Mouse (Mus musculus): Measurements from ENCODE around the gene Pabpc1l. TPM values are rescaled to one million over a fixed set of nuclear protein-coding genes. Genes with fewer than 3 reads are reported as not detected.

Pabpc1l gene
- 17.3 and 24.3 TPM in 2 replicates for total RNA-seq (2023)

DNA sequence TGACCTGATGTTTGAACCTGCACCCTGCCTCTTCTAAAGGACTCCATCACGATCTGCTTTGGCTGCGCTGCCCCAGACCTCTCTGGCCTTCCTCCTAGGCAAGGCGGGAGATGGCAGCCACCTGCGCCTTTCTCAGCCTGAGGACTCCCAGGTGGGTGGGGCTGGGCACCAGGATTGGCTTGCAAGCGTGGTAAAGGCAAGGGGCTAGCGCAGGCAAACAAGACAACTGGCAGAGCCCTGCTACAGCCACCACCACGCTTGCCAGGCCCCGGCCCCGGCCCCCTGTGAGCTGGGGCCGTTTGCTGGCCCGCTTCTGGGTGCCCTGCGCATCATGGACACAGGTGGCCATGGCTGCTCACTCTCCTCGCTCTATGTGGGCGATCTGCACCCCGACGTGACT, at the start of gene Pabpc1l:
Pabpc1l (plus strand) TSS at position 301 of the 400 bp plus-strand sequence.

DNA sequence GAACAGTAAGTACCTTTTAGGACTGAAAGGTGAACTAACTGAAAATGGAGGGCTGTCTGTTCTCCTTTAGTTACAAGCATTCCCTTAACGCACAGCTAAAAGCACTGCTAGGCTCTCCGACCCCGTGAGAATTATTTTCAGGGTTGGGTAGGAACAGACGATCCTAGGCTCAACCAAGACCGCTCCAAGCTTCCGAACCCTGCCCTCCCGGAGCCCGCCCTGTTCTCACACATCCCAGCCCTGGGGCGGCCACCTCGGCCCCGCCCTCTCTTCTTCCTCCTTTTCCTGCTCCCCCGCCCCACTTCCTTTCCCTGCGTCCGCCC, 30.6 kb upstream of the Pabpc1l start, which contains the start of gene Ywhab:
Ywhab (plus strand) TSS at position 307 of the 323 bp plus-strand sequence.

DNA sequence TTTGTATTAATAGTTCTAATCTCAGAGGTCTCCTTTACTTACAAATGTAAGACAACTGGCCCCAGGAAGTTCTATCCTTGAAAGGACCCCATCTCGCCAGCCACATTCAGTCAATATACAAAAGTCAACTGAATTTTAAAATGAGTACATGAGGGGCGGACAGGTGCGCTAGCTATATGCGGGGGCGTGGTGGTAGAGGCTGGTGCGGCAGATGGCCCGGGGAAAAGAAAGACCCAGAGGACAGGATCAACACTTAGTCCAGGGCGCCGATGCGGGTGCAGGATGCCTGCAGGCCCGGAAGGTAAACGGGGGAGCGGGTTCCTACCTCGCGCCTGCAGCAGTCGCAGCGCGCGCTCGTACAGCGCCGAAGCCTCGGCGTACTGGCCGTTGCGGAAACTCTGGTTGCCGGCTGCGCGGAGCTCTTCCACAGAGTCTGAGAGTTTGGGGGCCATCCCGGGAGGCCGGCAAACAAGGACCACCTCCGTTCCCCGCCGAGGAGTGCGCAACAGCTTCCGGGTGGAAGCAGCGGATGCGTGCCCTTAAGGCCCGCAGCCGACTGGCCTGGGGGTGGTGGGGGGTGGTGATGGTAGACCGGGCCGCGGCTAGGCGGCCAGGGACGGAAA, 45.0 kb downstream of the Pabpc1l start, which contains the start of gene Stk4:
Stk4 (plus strand) TSS at position 181 of the 623 bp plus-strand sequence.

DNA sequence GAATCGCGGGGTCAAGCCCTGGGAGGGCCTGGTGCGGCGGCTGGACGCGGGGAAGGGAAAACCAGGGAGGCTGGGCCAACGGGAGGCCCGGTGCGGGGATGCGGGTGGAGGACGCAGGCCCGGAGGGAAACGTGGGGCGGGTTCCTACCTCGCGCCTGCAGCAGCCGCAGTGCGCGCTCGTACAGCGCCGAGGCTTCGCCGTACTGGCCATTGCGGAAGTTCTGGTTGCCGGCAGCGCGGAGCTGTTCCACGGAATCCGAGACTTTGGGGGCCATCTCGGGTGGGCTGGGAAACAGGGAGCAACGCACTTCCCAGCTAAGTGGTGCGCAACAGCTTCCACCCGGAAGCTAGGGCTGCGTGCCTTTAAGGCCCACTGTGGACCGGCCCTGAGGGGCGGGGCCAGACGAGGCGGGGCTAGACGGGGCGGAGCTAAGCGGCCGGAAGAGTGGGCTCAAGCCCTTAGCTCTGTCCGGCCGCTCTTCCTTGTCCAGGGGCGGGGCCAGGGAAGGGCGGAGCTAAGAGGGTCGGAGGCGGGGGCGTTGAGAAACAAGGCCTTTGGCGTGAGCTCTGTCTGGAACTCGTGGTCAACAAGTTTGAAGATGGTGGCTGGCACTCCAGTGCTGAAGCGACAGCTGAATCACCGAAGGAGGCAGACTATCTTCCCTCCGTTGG, 45.7 kb downstream of the Pabpc1l start, which contains the start of gene Tomm34:
Tomm34 (minus strand) TSS at position 405 of the 672 bp plus-strand sequence.

Other genes starting within 250 kb of the Pabpc1l start
- not detected in 2 replicates for gene Ccn5, start 204.6 kb upstream of the Pabpc1l start, total RNA-seq (2023)
- not detected in 2 replicates for gene Kcnk15, start 171.8 kb upstream of the Pabpc1l start, total RNA-seq (2023)
- 0.25 and 0.32 TPM in 2 replicates for gene Rims4, start 106.8 kb upstream of the Pabpc1l start, total RNA-seq (2023)
- 143 and 153 TPM in 2 replicates for gene Ywhab, start 30.5 kb upstream of the Pabpc1l start, total RNA-seq (2023)
- gene Stk4, start 44.9 kb downstream of the Pabpc1l start, total RNA-seq (2023): 146 and 165 TPM in 2 replicates
- gene Tomm34, start 45.7 kb downstream of the Pabpc1l start, total RNA-seq (2023): 38.4 and 51.3 TPM in 2 replicates
- gene Kcns1, start 145.7 kb downstream of the Pabpc1l start, total RNA-seq (2023): not detected in 2 replicates
- gene Wfdc5, start 157.3 kb downstream of the Pabpc1l start, total RNA-seq (2023): not detected in 2 replicates
- not detected in 2 replicates for gene Wfdc12, start 165.2 kb downstream of the Pabpc1l start, total RNA-seq (2023)
- not detected in 2 replicates for gene Wfdc15a, start 174.7 kb downstream of the Pabpc1l start, total RNA-seq (2023)
- gene Wfdc15b, start 196.2 kb downstream of the Pabpc1l start, total RNA-seq (2023): not detected in 2 replicates
- not detected in 2 replicates for gene Svs2, start 213.0 kb downstream of the Pabpc1l start, total RNA-seq (2023)
- gene Svs3b, start 231.2 kb downstream of the Pabpc1l start, total RNA-seq (2023): not detected in 2 replicates